Mouse (Mus musculus): ENCODE results near the gene Pcare. TPM values are rescaled to one million over a fixed set of nuclear protein-coding genes. Genes with fewer than 3 reads are reported as not detected.

Pcare gene
- total RNA-seq, 2 experiments from 2014 or later, result not detected

DNA sequence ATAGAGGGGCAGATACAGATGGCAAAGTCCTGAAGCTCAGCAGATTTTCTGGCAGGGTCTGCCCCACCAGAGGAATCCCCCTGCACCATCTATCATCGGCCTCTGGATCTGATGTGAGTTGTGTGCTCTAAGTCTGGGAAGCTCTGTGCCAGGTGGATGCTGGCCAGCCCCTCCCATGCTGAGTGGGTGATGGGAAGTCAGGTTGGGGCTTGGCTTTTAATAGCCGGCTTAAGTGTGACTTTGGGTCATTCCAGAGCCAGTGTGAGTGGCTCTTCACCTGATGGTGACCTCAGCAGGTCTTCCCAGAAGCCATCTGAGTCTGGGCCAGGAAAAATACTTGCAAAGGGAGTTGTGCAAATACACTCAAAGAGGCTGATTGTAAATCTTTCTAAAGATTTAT, 22.0 kb downstream of the Pcare start:
- DNase-seq (ENCODE audit: low spot score in 2 of 2), result no peak

- no peak for DNase-seq (ENCODE audit: low spot score in 2 of 2)
These were observed 31.7 kb downstream of the Pcare start for GRCm38 (mm10) chr17:71721019-71721418.

GRCm38 (mm10) chr17:71720434-71720833, 32.3 kb downstream of the Pcare start:
- no peak for DNase-seq (ENCODE audit: low spot score in 2 of 2)

- no peak for DNase-seq (ENCODE audit: low spot score in 2 of 2)
These were observed 34.6 kb downstream of the Pcare start for GRCm38 (mm10) chr17:71717881-71718625.

GRCm38 (mm10) chr17:71715034-71715433, 37.7 kb downstream of the Pcare start:
- DNase-seq (ENCODE audit: low spot score in 2 of 2), result no peak

GRCm38 (mm10) chr17:71712279-71712678, 40.4 kb downstream of the Pcare start:
- no peak for DNase-seq (ENCODE audit: low spot score in 2 of 2)

DNA sequence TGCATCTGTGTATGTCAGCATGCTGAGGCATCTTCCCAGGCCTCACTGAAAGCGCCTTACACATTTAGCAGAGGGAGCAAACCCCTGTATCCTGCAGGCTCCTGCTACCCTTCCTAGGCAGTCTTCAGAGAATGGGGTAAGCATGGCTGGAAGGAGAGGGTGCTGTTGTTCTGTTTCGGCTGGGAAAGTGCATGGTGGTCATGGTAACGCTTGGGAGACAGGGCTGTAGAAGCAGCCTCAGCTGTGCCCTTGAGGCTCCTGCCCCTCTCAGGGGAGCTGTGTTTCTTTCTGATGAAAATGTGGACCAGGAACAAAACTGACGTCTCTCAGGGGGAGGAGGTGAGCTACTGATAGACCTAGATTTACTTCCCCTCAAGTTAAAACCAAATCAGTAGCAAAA, 45.0 kb downstream of the Pcare start:
- no peak for DNase-seq (ENCODE audit: low spot score in 2 of 2)

DNA sequence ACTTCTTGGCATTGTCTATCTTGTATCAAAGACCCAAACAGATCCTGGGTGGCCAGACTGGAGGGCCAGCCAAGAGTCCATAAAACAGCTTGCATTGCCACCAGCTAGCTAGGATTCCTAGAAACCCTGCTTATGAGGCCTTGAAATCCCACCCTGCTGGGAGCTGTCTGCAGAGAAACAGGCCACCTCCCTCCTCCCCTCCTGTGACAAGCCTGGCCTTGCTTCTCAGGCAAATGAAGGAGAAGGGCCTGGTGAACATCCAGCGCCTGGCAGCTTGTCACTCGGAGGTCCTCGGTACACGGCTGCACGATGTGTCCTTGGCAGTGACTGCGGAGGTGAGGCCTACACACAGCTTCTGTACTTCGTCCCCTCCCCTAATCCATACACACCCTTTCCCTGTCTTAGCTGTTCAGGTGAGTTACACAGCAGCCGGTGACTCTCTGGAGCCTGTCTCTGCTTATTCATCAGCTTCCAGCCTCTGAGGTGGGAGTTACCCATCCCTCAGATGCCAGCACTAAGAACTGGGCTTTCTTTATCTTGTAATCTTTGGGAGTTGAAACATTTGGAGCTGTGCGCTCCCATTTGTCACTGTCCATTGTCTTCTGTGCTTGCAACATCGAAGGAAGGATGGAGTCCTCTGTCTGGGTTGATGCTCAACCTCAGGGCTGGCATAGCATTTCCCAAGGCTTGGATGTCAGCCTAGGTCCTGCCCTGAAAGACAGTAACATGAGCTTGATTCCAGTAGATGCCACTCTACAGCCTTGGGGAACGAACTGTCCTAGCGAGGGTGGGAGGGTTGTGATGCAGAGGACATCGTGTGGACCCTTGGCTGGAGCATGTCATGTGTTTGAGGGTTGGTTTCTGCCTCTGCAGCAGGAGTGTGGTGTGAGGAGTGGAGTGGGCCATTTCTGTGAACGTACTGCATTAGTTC, 46.9 kb downstream of the Pcare start:
- DNase-seq (ENCODE audit: low spot score in 2 of 2), result no peak

DNA sequence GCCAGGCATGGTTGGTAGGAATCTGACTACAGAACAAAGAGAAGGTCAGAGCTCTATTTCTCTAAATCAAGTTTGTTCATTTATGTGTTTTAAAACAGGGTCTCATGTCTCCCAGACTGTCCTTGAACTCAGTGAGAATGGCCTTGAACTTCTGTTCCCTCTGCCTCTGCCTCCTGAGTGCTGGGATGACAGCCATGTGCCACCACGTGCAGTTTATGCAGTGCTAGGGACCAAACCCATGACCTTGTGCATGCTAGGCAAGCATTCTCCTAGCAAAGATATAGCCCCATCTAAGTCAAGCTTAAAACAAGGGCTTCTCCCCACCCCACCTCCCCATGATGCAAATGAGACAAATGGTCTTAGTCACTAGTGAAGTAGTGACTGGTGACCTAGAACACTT, 47.6 kb downstream of the Pcare start:
- no peak for DNase-seq (ENCODE audit: low spot score in 2 of 2)

GRCm38 (mm10) chr17:71698619-71698956, 54.1 kb downstream of the Pcare start:
- DNase-seq (ENCODE audit: low spot score in 2 of 2), result no peak

DNA sequence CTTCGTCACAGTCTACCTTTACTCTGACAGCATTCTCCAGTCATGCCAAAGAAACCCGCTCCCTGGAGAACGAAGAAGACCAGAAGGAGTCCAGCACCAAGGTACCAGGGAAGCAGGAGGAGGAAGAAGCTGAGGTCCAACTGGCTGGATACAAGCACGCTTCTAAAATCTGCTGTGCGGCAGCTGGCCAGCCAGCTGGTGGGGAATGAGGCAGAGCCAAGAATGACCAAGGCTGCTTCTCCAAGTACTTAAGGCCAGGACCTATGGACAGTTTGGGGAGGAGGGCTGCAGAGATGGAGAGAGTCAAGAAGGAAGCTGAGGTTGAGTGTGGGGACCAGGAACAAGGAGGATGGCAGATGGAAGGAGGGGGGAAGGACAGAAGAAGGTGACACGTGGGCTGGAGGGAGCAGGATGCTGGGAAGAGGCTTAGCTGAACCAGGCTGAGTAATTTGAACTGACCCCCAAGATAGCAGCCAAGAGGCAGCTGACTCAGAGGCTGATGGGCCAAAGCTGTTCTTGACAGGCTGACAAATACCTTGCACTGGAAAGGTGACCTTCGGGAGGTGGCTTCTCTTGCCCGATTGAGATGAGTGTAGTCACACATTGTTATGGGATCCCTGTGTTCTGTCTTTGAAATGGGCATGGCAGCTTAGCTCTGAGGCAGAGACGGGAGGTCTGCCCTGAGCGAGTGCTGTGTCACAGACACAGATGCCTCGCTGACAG, 54.6 kb downstream of the Pcare start:
- DNase-seq (ENCODE audit: low spot score in 2 of 2), result no peak

- no peak for DNase-seq (ENCODE audit: low spot score in 2 of 2)
These were observed 56.3 kb downstream of the Pcare start for GRCm38 (mm10) chr17:71696396-71696795.

DNA sequence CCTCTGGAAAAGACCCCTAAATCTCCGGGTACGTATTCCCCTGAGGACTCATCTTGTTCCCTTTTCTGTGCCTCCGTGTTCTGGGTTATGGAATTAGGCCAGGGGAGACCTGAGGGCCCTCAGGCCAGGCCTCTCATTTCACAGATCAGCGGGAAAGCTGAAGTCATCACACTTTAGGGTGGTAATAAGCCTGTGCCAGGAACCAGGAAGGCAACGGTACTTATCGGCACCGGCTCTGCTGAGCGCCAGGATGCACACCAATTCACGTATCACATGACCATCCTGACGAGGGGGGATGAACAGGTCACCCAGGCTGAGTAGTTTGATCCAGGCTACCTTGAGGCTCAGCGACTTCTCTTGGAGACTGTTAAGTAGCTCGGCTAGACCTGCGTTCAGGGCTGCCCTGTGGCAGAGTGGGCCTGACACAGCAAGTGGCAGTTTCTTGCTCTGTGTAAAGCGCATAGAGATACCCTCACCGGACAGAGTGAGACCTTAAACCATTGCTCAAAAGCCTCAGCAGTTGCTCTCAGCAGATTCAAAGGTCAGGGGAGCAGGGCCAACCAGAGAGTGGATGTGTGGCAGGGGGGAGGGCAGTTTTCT, 56.9 kb downstream of the Pcare start:
- no peak for DNase-seq (ENCODE audit: low spot score in 2 of 2)

DNA sequence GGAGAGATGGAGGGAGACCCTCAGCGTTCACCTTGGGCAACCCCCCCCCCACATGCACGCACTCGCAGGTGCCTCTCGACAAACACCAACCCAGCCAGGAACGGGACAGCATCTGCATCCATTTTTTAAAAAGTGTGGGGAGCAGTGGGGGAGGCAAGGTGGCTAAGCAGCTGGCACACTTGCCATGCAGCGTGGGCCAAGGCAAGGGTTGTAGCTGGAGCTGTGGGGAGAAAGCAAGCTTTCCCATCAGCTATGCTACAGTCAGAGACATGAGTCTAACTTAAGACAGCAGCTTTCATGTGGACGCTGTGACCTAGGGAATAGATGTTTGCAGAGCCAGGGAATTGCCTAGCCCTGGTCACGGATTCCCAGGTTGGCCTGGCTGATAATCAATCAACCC, 57.5 kb downstream of the Pcare start:
- no peak for DNase-seq (ENCODE audit: low spot score in 2 of 2)

DNA sequence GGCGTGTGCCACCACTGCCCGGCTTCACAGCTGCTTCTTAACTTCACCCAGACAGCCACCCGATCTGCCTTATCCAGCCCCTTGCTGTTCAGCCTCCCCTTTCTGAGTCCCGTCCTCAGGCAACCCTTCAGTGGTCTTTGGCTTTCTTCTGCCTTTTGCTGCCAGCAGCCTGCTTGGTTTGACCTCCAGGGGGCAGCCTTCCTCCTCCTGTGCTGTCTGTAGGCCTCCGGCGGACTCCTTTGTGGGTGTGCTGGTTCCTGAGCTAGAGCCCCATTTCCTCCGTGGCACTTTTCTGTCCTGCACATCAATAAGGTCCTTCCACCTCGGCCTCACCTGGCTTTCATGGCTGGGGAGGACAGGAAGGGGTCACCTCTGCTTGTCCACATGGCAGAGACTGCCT, 58.9 kb downstream of the Pcare start:
- DNase-seq (ENCODE audit: low spot score in 2 of 2), result no peak

Other genes starting within 250 kb of the Pcare start
- 10 to 100 TPM; 18.7 to 19.1 TPM for gene Ndc80, start 226.0 kb downstream of the Pcare start, total RNA-seq (2021)
- gene Spdya, start 200.8 kb downstream of the Pcare start, total RNA-seq (2021), result 1 to 10 TPM; 1.2 TPM
- 10 to 100 TPM; 59.1 to 71.4 TPM for gene Wdr43, start 137.0 kb downstream of the Pcare start, total RNA-seq (2021)
- gene Togaram2, start 79.6 kb downstream of the Pcare start, total RNA-seq (2021), result under 1 TPM; 0.14 to 0.17 TPM
- gene Clip4, start 15.6 kb upstream of the Pcare start, total RNA-seq (2021), result 10 to 100 TPM; 21.9 to 26.4 TPM

Measured in adrenal gland, postnatal 4 days (tissue).